Mouse (Mus musculus): ENCODE results near the gene Spsb3. TPM values are rescaled to one million over a fixed set of nuclear protein-coding genes. Genes with fewer than 3 reads are reported as not detected.
A peak's percentile ranks its signal among the peaks of the same experiment; 100 is the strongest.

Gene Spsb3
- polyA plus RNA-seq, 1 experiment, result 76.9 TPM

DNA sequence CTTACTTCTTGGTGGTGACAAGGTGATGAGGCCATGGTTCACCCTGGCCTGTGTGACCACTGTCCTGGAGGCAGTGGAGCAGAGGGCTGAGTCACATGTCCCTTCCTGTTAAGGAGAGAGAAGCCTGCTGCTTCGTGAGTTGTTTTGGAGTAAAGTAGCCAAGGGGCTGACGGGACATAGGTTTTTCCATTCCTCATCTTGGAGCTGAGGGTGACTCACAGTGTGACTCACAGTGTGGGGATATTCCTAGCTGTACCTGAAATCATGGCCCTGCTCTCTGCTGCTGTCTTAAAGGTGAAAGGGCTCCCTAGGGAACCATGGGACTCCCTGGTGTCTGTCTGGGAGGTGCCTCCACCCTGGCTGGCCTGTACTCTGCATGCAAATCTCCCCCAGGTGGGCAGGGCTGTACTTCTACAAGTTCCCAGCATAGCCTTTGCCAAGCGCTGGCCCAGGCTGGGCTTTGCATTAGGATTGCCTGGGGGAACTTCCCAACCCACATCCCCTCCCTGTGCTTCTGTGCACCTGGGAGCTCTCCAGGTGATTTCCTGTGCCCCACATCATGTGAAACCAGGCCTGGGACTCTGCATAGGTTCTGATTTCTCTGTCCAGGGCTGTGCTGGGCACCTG is 30.5 kb upstream of the Spsb3 start:
- peaks cover 23% of the 10 kb centered on the region for H3K36me3 ChIP-seq (ENCODE audit: control insufficient read depth, insufficient read depth, low read length)
- no peaks in the 10 kb centered on the region for H3K4me1 ChIP-seq (ENCODE audit: control insufficient read depth, insufficient read depth, insufficient read length)
- H3K4me3 ChIP-seq (ENCODE audit: extremely low read depth, insufficient read depth, insufficient read length), result no peak overlapping the region
- no peaks in the 10 kb centered on the region for H3K27me3 ChIP-seq (ENCODE audit: control insufficient read depth, insufficient read depth, low read length)
- WGBS, result 91% methylated on average over 3 of the region's 3 CpGs
- no peak for DNase-seq (ENCODE audit: low read depth in 1 of 2, low spot score in 2 of 2)
- no peak for TF ChIP-seq POLR2A (IDR thresholded peaks at IDR 0.05; ENCODE audit: low read depth, low read length)
- TF ChIP-seq CTCF (IDR thresholded peaks at IDR 0.05; ENCODE audit: extremely low read depth, insufficient read depth, insufficient read length, insufficient replicate concordance), result no peak
- no peak overlapping the region for H3K27ac ChIP-seq (ENCODE audit: insufficient read depth, low read length)

DNA sequence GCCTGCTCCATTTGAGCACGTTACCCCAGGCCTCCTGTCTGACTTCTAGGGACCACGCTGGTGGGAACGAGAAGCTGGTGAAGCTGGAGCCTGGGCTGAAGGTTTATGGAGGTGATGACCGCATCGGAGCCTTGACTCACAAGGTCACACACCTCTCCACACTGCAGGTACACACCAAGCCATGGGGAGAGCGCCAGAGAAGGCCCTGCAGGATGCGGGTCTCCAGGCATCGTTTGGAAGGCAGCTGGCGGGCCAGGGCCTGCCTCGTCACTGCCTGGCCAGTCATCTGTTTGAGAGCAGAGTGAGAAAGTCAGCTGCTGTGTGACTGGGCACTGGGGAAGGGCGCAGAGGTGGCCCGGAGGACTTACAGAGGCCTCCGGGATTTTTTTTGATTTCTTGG is 29.9 kb upstream of the Spsb3 start:
- no peak for DNase-seq (ENCODE audit: low read depth in 1 of 2, low spot score in 2 of 2)
- Histone ChIP-seq H3K4me1 (ENCODE audit: control insufficient read depth, insufficient read depth, insufficient read length) (no peaks in the 10 kb centered on the region), H3K36me3 (ENCODE audit: control insufficient read depth, insufficient read depth, low read length) (peaks cover 29% of the 10 kb centered on the region), H3K27me3 (ENCODE audit: control insufficient read depth, insufficient read depth, low read length) (no peaks in the 10 kb centered on the region), H3K27ac (ENCODE audit: insufficient read depth, low read length) (no peak overlapping the region), H3K4me3 (ENCODE audit: extremely low read depth, insufficient read depth, insufficient read length) (no peak overlapping the region)
- 97% methylated on average over 13 of the region's 13 CpGs for WGBS
- no peak for TF ChIP-seq POLR2A (IDR thresholded peaks at IDR 0.05; ENCODE audit: low read depth, low read length)

DNA sequence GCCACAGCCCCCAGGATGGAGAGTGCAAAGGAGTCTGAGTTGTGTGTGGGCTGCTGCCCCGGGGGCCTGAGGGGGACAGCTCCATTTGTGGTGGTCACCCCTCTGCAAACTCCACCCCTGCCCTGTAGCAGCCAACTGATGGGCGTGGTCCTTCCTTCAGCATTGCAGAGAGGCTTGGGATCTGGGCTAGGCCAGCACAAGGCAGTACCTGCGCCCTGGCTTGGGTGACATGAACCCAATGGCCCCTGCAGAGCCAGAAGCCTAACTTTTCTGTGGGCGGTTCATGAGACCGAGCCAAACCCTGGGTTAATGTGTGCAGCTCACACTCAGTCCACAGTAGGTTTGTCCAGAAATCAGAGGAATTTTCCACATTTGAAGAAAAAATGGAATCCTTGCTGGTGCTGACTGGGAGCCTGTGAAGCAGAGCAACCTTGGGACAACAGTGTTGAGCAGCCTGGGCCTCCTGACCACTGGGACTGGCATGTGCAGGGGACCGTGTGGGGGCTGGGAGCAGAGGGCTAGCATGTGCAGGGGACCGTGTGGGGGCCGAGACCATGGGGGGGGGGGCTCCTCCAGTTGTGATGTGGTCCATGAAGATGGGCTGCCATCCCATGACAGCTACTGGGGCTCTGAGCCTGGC is 28.5 kb upstream of the Spsb3 start:
- TF ChIP-seq CTCF (IDR thresholded peaks at IDR 0.05; ENCODE audit: extremely low read depth, insufficient read depth, insufficient read length, insufficient replicate concordance), result no peak
- TF ChIP-seq POLR2A (IDR thresholded peaks at IDR 0.05; ENCODE audit: low read depth, low read length), result no peak
- 80% methylated on average over 8 of the region's 8 CpGs for WGBS
- Histone ChIP-seq H3K4me3 (ENCODE audit: extremely low read depth, insufficient read depth, insufficient read length) (no peak overlapping the region), H3K36me3 (ENCODE audit: control insufficient read depth, insufficient read depth, low read length) (peaks cover 32% of the 10 kb centered on the region), H3K4me1 (ENCODE audit: control insufficient read depth, insufficient read depth, insufficient read length) (no peaks in the 10 kb centered on the region), H3K27ac (ENCODE audit: insufficient read depth, low read length) (no peak overlapping the region; the same call in 1 of the 2 replicates), H3K27me3 (ENCODE audit: control insufficient read depth, insufficient read depth, low read length) (no peaks in the 10 kb centered on the region)
- DNase-seq (ENCODE audit: low read depth in 1 of 2, low spot score in 2 of 2), result no peak

DNA sequence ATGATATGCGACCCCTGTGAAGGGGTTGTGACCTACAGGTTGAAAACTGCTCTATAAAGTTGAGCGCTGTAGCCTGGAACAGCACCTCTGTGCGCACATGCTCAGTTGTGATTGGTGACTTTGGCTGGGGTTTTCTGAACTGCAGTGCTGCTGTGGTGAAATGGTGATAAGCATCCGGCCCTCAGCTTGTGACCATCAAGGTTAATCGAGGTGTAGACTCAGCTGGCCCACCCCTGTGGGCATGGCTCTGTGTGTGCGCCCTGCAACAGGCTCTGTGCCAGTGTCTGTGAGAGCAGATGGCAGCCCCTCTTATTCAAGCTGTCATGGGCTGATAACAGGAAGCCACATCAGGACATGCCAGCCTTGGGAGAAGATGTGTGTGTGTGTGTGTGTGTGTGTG is 27.5 kb upstream of the Spsb3 start:
- Histone ChIP-seq H3K4me1 (ENCODE audit: control insufficient read depth, insufficient read depth, insufficient read length) (no peaks in the 10 kb centered on the region), H3K27ac (ENCODE audit: insufficient read depth, low read length) (no peak overlapping the region), H3K4me3 (ENCODE audit: extremely low read depth, insufficient read depth, insufficient read length) (no peak overlapping the region), H3K27me3 (ENCODE audit: control insufficient read depth, insufficient read depth, low read length) (no peaks in the 10 kb centered on the region), H3K36me3 (ENCODE audit: control insufficient read depth, insufficient read depth, low read length) (peaks cover 30% of the 10 kb centered on the region)
- TF ChIP-seq POLR2A (IDR thresholded peaks at IDR 0.05; ENCODE audit: low read depth, low read length), result no peak
- DNase-seq (ENCODE audit: low read depth in 1 of 2, low spot score in 2 of 2), result no peak
- WGBS, result 76% methylated on average over 6 of the region's 6 CpGs

DNA sequence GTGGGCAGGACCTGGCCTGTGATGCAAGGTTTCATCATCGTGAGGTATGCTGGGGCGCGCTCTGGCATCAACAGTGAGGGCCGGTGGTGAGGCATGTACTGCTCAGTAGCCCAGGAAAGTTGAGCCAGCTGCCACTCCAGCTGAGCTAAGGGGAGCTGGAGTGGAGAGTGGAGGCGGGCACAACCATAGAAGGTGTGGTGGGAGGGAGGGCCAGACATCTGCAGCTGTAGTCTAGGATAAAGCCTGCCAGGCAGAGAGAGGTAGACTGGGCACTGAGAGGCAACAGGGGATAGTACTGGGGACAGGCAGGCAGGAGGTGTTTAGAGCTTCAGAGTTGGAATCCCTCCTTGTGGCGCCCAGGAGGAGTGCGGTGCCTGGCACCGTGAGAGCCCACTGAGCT is 26.4 kb upstream of the Spsb3 start:
- H3K27ac ChIP-seq (ENCODE audit: insufficient read depth, low read length), result peak overlapping the region; percentile 53; the same call in 1 of the 2 replicates
- TF ChIP-seq CTCF (IDR thresholded peaks at IDR 0.05; ENCODE audit: extremely low read depth, insufficient read depth, insufficient read length, insufficient replicate concordance), result no peak
- no peak for TF ChIP-seq POLR2A (IDR thresholded peaks at IDR 0.05; ENCODE audit: low read depth, low read length)
- 87% methylated on average over 8 of the region's 8 CpGs for WGBS
- no peak overlapping the region for H3K4me3 ChIP-seq (ENCODE audit: extremely low read depth, insufficient read depth, insufficient read length)
- H3K4me1 ChIP-seq (ENCODE audit: control insufficient read depth, insufficient read depth, insufficient read length), result no peaks in the 10 kb centered on the region
- no peaks in the 10 kb centered on the region for H3K27me3 ChIP-seq (ENCODE audit: control insufficient read depth, insufficient read depth, low read length)
- peaks cover 37% of the 10 kb centered on the region for H3K36me3 ChIP-seq (ENCODE audit: control insufficient read depth, insufficient read depth, low read length)
- no peak for DNase-seq (ENCODE audit: low read depth in 1 of 2, low spot score in 2 of 2)

DNA sequence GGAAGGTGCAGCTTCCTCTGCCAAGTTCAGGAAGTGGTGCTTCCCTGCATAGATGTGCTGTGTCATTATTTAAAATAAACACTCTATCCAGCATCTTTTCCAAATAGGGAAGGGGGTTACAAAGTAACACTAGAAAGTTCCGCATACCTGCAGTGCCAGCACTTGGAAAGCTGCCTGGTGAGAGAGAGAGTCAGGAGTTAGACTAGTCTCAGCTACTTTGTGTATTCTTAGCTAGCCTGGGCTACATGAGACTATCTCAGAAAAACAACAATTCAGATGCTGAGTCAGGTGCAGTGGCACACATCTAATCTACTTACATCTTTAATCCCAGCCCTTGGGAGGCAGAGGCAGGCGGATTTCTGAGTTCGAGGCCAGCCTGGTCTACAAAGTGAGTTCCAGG is 24.7 kb upstream of the Spsb3 start:
- no peak for TF ChIP-seq CTCF (IDR thresholded peaks at IDR 0.05; ENCODE audit: extremely low read depth, insufficient read depth, insufficient read length, insufficient replicate concordance)
- no peak for TF ChIP-seq POLR2A (IDR thresholded peaks at IDR 0.05; ENCODE audit: low read depth, low read length)
- Histone ChIP-seq H3K36me3 (ENCODE audit: control insufficient read depth, insufficient read depth, low read length) (peaks cover 40% of the 10 kb centered on the region), H3K4me1 (ENCODE audit: control insufficient read depth, insufficient read depth, insufficient read length) (no peaks in the 10 kb centered on the region), H3K27me3 (ENCODE audit: control insufficient read depth, insufficient read depth, low read length) (no peaks in the 10 kb centered on the region), H3K4me3 (ENCODE audit: extremely low read depth, insufficient read depth, insufficient read length) (no peak overlapping the region), H3K27ac (ENCODE audit: insufficient read depth, low read length) (no peak overlapping the region)
- 95% methylated on average over 3 of the region's 3 CpGs for WGBS
- no peak for DNase-seq (ENCODE audit: low read depth in 1 of 2, low spot score in 2 of 2)

DNA sequence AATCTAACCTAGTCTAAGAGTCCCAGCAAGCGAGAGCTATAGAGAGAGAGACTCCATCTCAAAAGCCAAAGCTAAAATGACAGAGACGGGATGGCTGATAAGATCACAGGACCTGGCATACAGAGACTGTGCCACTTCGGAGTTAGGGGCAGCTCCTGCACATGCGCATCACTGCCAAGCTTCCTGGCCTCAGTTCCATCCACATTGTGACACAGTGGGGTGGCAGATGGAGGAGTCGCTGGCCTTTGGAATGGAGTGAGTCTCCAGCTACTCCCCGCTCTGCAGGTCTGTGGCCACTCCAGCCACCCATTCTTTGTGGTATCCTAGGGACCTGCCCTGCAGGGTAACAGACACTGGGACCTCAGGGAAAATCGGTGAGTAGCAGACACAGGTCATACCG is 20.7 kb upstream of the Spsb3 start, which contains the start of gene Igfals:
TSS of gene Igfals (plus strand) at position 222 of the 400 bp plus-strand sequence.
- Histone ChIP-seq H3K27me3 (ENCODE audit: control insufficient read depth, insufficient read depth, low read length) (no peaks in the 10 kb centered on the region), H3K4me1 (ENCODE audit: control insufficient read depth, insufficient read depth, insufficient read length) (no peaks in the 10 kb centered on the region), H3K4me3 (ENCODE audit: extremely low read depth, insufficient read depth, insufficient read length) (no peak within 1 kb of the TSS), H3K27ac (ENCODE audit: insufficient read depth, low read length) (no peak within 1 kb of the TSS), H3K36me3 (ENCODE audit: control insufficient read depth, insufficient read depth, low read length) (peaks cover 30% of the 10 kb centered on the region)
- no peak for DNase-seq (ENCODE audit: low read depth in 1 of 2, low spot score in 2 of 2)
- 92% methylated on average over 8 of the region's 8 CpGs for WGBS
- TF ChIP-seq POLR2A (IDR thresholded peaks at IDR 0.05; ENCODE audit: low read depth, low read length) (no peak), CTCF (IDR thresholded peaks at IDR 0.05; ENCODE audit: extremely low read depth, insufficient read depth, insufficient read length, insufficient replicate concordance) (no peak)
